Mouse (Mus musculus) lung, adult 2 months (tissue): Measurements from ENCODE around the gene Ints11.

Experiments
- CTCF ChIP-seq: fragments of 200-500 bp; IDR thresholded peaks from 2 replicates; pipeline ENCODE4 v1.5.1; 2011; ENCODE audit warnings: mild to moderate bottlenecking, low read length, control low read depth; ENCODE audit not compliant: insufficient read depth
- POLR2A ChIP-seq: fragments of 200-500 bp; IDR thresholded peaks from 2 replicates; pipeline ENCODE4 v1.6.1; 2011; ENCODE audit warnings: low read depth, mild to moderate bottlenecking, control low read depth, low read length, borderline replicate concordance; ENCODE audit errors: extremely low read depth

GRCm38 (mm10) chr4:155898318-155898717, 29.0 kb downstream of the Ints11 start:
- TF ChIP-seq CTCF, result no peak
- TF ChIP-seq POLR2A, result no peak
